Mouse (Mus musculus): ENCODE data around the gene Ms4a2.

The Ms4a2 gene

DNA sequence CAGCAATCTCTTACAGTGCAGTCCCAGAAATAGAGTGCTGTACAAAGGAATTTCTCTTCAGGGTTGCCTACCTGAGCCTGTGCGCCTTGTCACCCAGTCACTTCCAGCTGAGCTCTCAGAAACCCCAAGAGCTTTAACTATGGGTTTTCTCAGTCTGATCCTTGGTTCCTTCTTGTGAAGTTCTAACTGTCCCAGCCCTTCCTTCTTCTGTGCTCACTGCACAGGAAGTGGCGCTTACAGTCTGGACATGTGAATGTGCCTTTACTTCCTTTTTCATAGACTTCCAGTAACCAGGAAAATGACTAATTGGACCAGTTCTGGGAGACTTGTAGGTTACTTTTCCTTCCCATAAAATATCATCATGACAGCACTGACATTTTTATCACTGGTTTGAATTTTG is 18.9 kb downstream of the Ms4a2 start, which contains the start of gene Ms4a6d:
Gene Ms4a6d, minus strand, starts transcription at position 247 of the 400 bp plus-strand sequence.
- POLR2A ChIA-PET = no interaction called here
- CTCF ChIA-PET = interaction anchor here in 2 of 4 experiments (0.6 to 1.5 kb wide), 2 partner anchors 165 to 406 kb away, joined by 4 to 6 read pairs; no protein-coding TSS in a partner anchor

DNA sequence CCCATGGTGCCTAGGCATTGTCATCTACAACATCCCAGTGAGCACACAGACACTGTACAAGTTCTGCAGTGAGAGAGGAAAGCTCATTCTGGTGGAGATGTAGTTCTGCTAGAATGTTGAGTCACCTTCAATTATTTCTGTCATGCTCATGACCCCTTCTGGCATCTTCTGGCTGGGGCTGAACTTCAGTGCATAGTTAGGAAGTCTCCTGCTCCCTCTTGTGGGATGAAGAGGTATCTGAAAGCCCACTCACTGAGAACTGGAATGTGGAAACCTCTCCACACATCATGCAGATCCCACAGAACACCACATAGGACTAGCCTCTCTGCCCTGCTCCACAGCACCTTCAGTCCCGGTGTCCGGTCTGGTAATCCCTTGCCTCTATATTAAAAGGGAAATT is 21.5 kb downstream of the Ms4a2 start:
- POLR2A ChIA-PET = no interaction called here
- CTCF ChIA-PET = interaction anchor here in 3 of 4 experiments (0.6 to 1.3 kb wide), 5 partner anchors 10 to 557 kb away, joined by 3 to 9 read pairs (median 5); no protein-coding TSS in a partner anchor

DNA sequence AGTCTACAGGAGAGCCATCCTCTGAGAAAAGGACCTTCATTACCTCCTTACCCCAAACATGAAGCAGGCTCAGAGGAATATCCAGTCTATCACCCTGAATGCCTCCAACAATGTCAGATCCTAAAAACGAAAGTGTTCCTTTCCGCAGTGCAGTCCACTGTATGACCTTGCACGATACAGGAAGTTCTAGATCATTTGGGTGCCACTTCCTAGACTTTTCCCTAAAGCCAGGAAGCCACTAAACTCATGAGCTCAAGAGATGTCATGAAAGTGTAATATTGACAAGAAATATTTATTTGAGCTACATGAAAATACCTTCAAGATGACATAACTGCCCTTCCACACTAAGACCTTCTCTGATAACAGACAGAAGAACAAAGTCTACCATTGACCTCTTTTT is 22.2 kb downstream of the Ms4a2 start:
- CTCF ChIA-PET = interaction anchor here (0.6 to 1.3 kb wide), 5 partner anchors 9 to 721 kb away, joined by 3 to 9 read pairs (median 6); no protein-coding TSS in a partner anchor
- POLR2A ChIA-PET = interaction anchor here in 1 of 4 experiments (0.6 kb wide), 1 partner anchor 64 kb away, joined by 6 read pairs; no protein-coding TSS in a partner anchor

DNA sequence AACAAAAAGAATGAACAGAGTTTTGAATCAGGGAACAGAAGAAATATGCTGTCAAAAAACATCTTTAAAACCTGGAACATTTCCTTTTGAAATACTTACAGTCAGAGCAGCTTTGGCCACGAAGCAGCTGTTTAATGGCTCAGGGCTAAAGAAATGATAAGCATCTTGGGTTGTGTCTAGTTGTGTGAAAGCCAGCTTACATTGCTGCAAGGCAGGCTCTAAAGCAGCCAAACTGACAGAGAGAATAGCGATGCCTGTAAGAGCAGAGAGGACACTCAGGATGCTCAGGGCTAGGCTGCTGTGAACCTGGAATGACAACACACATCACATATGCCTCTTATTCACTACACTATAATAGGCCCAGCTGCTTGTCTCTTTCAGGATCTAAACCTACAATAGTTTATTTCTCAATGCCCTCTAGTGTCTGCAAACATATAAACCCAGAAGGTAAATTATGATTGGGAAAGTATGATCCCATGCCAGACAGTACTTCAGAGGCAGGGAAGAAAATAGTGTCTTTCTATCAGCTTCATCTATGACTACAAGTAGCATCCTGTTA is 33.5 kb downstream of the Ms4a2 start:
- ChIA-PET CTCF (no interaction called here), POLR2A (no interaction called here)

DNA sequence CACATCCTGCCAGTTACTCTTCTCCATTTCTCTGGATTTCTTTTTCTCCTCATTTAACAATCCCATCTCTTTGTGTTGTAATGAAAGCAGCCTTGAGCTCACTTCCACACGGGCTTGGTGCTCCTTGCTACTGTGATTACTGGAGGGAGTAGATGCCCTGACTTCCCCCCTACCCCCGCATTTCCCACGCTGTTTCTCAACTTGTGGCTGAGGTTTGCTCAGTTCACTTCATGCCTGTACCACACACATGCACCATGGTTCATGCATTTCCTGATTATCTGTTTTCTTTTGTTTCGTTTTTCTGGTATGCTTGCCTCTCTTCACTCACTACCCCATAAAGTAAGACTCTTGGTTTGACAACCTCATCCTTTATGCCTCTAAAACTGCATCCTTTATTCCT is 34.3 kb downstream of the Ms4a2 start:
- POLR2A ChIA-PET = no interaction called here

DNA sequence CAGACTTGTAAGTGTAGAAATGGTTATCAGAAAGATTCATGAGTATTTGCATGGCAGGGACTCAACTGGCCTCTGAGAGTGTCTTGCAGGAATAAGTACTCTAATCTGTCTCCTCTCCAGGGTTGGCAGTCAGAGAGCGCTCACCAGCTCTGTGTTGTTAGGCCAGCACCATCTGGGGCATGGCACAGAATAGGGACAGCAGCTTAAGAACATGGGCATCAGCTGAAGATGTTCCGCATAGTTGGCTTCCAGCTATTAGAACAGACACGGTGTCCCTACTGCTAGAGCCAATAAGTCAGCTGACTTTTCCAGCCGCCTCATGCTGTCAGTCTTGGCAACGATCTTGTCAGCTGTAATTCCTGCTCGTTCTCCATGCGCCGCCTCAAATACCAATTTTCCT is 48.6 kb downstream of the Ms4a2 start:
- ChIA-PET CTCF (interaction anchor here in 1 of 4 experiments (0.5 kb wide), 1 partner anchor 946 kb away, joined by 4 read pairs; no protein-coding TSS in a partner anchor), POLR2A (no interaction called here)

More for the DNA sequence above, 34.3 kb downstream of the Ms4a2 start:
- CTCF ChIA-PET = no interaction called here
